Mouse (Mus musculus) left cerebral cortex, postnatal 36 days (tissue): ENCODE data around the gene Ubash3b. TPM values are rescaled to one million over a fixed set of nuclear protein-coding genes. Genes with fewer than 3 reads are reported as not detected.

Experiments
- DNase-seq, 2 experiments: peaks; one replicate each; pipeline ENCODE4 v3.0.0; 2021 to 2022; ENCODE audit warnings: low spot score in 2 of 2, mixed read lengths in 1 of 2
- intact Hi-C: fragments of 180-260 bp; cut with DNase I; formaldehyde crosslinking; loops from one replicate; pipeline ENCODE4 v1.15.1; 2025
- total RNA-seq, 2 experiments: library from RNA; stranded (reverse); gene quantifications; 2 replicates each; pipeline ENCODE4 v1.2.3; 2021

Ubash3b gene
- total RNA-seq, 2 experiments from 2014 or later, result 22.5 to 22.6 TPM

DNA sequence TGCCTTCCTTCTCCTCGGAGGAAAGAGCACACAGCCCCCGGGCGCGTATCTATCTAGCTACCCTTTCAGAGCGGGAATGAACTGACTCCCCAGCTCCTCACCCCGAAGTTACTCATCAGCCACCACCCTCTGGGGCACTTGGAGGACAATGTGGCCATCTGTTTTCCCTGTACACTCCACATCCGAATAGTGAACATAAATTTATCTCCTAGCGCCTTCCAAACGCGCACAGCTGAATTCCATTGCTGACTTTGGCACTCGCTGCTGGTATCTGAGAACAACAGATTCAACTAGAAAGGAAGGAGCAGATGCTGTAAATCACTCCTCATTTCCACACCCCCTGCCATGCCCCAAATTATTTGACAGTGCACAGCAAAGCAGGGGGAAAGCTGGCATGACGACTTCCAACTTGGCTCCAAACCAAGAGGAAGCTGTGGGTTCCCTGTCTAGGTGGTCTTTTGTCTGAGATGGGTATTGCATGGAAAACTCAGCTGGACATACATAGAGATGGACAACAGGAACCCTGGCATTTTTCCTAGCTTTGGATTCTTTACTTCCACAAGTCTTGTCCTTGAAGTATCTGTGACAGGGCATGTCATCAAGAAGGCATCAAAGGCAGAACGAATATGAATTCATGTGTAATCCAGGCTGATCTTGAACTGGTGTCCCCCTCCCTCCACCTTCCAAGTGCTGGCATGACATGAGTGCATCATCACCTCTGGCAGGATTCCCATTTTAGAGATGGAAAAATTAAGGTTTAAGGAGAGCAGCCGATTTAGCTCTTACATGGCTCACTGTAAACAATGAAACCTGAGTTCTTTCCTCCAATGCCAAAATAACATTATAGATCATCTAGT lies 52.9 kb downstream of the Ubash3b start:
- intact Hi-C loops, result no loop called here
- DNase-seq, result peak; percentile 51 to 65

DNA sequence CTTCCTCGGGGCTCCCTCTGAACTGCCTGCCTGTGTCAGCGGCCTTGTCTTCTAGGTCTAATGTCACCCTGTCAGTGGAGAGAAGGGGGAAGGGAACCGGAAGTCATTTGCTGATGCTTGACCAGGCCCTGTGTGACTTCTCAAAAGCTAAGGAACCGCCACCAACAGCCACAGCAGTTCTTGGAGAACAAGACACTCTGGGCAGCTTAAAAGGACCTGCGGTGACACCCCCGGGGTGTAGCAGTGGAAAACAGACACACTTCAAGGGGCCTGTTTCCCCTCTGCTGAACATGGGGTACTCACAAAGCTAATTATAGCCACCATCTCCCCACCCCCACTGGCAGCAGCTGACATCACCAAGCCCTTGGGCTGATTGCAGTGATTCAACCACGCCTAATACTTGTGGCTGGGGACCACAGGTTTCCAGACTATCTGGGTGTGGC lies 56.3 kb downstream of the Ubash3b start:
- intact Hi-C loops, result no loop called here
- no peak for DNase-seq

DNA sequence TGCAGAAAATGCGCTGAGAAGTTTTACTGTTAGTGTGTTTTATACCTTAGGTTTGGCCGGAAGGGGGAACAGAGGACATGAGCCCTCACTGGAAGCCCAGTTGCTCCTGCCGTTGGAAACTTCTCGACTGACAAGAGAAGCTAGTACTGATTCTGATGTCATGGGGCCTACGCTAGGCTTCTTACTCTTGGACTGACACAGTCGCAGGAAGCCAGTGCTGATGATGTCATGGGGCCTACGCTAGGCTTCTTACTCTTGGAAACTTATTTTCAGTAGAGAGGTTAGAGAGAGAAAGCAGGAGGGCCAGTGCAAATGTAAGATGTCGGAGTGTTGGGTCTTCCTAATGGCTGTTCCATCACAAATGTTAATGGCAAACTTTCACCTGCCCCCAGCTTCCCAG lies 57.8 kb downstream of the Ubash3b start:
- intact Hi-C loops, result loop anchor here (5.0 kb wide), 1 partner anchor 51 kb away; no protein-coding TSS in a partner anchor
- DNase-seq, result no peak

DNA sequence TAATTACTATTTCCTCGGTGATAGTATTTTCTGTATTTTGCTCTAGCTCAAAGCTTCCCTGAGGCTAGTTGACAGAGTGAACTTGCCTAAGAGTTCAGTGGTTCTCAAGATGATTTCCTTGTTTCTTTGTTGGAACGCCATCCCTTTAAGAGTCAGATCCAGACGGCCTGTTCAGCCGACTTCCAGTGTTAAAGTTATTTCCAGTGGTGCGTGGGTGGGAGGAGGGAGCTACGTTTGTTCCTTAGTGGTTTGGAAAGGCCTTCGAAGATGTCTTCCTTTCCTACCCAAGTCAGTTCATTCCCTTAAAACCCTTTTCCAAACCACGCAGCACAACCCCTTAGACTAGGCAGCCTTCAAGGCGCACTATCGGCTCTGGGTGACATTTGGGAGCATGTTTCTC lies 58.9 kb downstream of the Ubash3b start:
- intact Hi-C loops, result loop anchor here (5.0 kb wide), 1 partner anchor 50 kb away; no protein-coding TSS in a partner anchor
- DNase-seq, result no peak

DNA sequence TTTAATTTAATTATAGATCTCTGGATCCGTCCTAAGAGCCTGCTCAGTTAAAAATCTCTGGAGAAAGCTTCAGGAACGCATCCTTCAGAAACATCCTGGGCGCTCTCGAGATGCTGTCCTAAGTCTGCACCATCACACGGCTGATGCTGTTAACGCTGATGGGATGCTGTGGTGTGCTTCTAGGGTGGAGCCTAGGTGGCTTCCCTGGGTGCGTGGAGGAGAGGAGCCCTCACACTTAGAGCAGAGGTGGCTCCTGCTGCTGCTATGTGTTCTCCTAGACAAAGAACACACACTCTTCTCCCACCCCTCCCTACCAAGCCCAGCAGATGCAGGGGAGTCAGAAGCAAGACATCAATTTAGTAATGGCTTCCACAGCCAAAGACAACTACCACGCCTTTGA lies 61.6 kb downstream of the Ubash3b start:
- intact Hi-C loops, result loop anchor here (5.0 kb wide), 1 partner anchor 48 kb away; no protein-coding TSS in a partner anchor
- DNase-seq, result no peak

DNA sequence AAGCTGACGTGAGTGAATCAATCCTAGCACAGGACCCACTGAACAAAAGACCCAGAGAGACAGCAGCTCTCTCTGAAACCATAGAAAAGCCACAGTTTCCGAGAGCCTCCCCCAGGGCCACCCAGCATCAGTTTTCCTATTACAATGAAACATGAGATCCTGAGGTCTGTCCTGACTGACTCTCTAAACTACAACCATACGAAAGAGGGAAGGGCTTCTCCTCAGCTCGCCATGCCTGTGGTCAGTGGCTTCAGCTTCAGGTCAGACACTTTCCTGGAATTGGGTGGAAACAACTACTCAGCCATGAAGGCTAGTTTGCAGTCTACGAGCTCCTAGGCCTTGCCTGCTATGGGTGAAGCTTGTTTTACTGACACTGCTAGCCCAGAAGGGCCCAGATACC lies 62.4 kb downstream of the Ubash3b start:
- no peak for DNase-seq
- intact Hi-C loops, result no loop called here

DNA sequence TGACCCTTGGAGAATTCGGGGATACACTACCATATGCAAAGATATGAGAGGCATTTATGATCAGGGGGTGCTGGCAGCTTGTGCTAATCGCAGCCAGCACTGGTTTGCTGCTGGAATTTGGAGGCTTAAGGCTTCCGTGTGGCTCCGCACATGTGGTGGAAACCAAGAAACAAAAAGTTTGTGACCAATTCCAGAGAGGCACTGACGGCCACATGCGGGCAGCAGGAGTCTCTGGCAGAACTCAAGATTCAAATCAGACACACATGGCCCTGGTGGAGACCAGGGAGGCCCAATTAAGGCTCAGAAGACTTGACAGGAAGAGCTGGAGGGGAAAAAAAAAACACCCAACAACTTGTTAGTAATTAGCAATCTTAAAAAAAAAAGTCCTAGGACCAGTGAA lies 63.4 kb downstream of the Ubash3b start:
- intact Hi-C loops, result no loop called here

DNA sequence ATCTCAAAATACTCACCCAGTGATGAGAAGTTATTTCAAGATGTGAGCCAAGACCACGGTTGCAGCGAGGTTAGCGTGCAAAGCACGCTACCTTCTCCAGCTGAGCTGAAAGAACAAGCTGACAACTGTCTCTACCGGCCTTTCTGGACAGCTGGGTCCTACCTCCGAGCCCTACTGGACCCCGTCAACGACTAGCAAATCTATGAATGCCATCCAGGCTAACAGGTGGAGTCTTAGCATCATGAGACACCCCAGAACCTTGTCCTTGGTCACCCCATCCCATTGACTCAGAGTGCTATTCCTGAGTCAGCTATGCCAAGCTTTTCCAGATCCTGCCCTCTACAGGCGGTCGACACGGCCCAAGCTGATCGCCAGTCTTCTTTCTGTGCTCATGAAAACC lies 69.5 kb downstream of the Ubash3b start:
- intact Hi-C loops, result no loop called here
- DNase-seq, result no peak

More for the DNA sequence above, 63.4 kb downstream of the Ubash3b start:
- no peak for DNase-seq

DNA sequence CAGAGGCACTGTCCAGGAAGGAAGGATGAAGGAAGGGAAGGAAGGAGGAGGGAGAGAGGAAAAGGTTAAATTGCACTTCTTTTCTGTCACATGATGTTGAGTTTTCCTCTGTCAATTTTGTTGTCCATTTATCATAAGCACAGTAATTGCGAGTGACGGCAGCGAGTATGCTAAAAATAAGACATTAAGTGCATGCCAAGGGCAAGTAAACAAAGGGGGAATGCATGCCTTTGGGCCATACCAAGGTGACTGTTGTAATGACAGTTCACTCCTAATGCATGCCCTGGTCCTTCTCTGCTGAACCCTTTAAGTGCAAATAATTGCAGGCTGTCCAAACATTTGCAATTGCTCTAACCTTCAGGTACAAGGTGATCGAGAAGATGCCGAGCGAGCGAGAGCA lies 70.3 kb downstream of the Ubash3b start:
- no peak for DNase-seq
- intact Hi-C loops, result no loop called here

DNA sequence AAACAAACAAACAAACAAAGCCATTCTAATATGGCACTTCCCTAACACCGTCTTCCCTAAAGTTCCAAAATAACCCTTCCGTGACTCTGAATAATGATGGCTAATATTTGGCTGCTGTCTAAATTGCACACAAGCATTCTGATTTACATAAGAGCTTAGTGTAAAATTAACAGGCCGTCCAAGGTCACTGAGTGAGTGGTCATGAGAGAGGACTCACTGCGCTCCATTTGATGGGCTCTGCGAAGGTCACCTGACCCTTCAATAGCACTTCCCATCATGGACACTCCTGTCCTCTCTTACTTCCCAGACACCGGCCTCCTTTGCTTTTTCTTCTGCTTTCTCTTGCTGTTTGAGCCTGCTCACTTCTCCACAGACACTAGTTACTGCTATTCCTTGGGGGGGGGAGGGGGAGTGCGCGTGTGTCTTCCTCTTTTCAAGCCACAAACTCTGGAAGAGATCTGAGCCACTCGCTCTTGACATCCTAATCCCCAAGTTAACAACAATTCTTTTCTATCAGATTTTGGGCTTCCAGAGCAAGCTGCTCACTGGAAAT lies 73.6 kb downstream of the Ubash3b start:
- no peak for DNase-seq
- intact Hi-C loops, result no loop called here

DNA sequence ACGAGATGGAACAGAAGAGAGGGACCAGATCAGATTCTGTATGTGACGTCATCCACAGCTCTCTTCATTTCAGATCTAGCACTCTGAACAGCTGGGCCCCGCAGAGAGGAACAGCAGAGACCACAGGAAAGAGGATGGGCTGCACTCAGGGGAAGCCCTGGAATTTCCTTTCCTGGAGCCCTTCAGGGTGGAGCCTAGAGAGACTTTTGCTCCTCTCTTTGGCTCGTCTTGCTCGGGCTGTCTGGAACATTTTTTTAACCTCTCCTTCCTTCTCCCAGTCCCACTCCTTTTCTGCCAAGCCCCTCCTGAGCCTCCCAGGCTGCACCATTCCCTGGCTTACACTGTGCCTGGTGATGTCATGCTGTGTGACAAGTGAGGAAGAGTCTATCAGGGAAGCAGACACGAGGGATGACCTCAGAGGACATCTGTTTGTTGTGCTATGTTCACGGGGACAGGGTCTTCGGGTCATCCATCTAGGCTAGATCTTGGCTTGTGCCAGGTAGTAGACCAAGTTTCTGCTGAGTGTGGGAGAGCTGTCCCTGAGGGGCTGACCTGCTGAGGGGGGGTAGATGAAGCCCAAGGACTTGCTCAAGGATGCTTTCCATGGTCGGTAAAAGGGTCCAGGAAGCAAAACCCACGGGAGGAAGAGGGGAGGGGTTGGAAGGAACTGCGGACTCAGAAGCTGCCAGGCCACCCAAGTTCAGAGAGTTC lies 77.2 kb downstream of the Ubash3b start:
- intact Hi-C loops, result no loop called here
- no peak for DNase-seq

DNA sequence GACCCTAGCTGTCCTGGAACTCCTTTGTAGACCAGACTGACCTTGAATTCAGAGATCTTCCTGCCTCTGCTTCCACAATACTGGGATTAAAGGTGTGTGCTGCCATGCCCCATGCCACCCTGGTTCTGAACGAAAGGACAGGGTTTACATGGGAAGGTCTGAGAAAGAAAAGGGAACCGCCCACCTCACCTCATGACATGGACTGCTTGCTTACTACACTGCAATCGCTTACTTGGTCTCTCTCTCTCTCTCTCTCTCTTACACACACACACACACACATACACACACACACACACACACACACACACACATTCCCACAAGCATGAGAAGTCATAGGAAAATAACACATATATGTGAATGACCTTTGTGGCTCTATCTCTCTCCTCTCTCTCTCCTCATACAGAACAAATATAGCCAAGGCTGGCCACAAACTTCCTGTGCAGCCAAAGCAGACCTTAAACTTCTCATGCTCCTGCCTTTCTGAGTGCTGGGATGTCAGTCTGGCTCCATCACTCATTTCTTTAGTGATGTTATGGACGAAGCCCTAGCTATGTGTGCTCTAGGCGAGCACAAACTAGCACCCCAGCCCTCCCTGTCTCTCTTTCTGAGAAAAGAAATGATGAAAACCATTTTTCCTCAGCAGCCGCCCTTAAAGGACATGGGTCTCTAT lies 78.0 kb downstream of the Ubash3b start:
- intact Hi-C loops, result no loop called here
- no peak for DNase-seq

DNA sequence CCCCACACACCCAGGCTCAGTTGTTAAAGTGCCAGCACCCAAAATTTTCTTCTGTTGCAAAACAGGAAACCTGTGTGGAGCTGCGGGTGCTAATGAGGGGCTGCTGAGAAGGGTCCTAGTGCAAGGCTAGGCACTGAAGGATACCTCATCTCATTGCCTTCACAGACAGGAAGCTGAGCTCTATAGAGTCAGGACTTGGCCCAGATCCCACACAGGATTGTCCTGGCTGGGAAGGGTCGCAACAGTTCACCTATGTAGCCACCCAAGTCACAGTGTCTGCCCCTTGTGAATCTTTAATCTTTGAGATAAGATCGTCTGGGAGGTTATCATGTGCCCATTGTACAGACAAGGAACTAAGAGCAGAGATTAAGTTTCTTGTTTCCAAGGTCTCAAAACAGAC lies 78.6 kb downstream of the Ubash3b start:
- intact Hi-C loops, result no loop called here

DNA sequence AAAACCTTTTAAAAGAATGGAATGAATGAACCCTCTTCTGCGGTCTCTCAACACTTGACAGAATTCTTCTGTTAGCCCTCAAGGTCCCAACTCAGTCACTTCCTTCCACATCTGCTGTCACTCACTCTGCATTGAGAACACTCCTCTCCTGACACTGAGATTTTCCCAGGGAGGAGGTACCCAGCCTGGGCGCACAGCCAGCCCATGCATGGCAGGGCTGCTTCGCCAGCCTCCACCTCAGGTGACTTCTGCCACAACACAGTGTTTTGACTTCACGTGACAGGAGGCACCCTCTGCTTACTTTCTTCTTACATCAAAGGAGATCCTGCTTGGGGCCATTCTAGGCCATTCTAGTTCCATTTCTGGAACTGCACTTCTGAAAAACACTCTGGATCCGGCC lies 80.6 kb downstream of the Ubash3b start:
- intact Hi-C loops, result no loop called here
- no peak for DNase-seq

More for the DNA sequence above, 78.6 kb downstream of the Ubash3b start:
- no peak for DNase-seq

DNA sequence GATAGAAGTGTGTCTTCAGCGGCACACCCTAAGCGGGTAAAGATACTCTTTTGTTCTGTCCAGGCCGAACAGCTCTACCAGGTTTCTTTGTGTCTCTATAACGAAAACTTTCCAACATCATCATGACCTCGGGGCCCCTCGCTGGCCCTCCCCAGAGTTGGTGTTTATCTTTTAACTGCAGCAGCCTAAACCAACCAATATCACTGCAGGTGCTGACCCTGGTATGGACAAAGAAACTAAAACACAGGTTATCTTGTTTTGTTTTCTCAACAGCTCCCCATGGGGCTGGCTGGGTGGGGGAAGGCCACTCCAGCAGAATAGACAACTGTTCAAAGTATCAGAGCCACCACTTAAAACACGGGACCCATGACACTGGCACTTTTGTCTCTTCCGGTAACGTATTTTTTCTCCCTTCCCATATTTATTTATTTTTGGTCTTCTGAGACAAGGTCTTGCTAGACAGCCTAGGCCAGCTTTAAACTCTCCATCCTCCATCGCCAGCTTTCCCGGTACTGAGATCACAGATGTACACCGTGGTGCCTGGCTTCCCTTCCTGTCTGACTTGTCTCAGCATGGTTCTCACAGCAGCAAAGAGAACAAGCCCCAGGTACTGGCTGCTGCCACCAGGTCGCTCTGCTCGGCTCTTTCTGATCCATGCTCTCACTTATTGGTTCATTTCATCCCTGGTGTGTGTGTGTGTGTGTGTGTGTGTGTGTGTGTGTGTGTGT lies 81.9 kb downstream of the Ubash3b start:
- intact Hi-C loops, result no loop called here
- DNase-seq, result no peak

DNA sequence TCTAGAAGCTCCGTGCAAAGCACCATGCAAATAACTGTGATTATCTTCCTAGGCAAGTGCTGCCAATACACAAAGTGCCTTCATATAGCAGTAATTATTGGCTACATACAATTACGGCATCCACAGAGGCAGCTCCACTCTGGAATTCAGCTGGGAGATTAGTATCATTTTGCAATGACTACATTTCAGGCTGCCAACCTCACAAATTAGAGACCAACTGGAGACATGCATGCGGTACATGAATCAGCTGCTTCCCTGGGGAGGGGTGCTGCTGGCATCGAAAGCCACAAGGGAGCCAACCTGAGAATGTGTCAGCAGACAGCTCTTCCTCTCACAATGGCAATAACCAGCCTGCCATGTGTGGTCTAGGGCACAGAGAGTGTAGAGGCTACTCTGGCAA lies 83.3 kb downstream of the Ubash3b start:
- peak in 1 of 2 experiments; percentile 30 for DNase-seq
- intact Hi-C loops, result no loop called here

DNA sequence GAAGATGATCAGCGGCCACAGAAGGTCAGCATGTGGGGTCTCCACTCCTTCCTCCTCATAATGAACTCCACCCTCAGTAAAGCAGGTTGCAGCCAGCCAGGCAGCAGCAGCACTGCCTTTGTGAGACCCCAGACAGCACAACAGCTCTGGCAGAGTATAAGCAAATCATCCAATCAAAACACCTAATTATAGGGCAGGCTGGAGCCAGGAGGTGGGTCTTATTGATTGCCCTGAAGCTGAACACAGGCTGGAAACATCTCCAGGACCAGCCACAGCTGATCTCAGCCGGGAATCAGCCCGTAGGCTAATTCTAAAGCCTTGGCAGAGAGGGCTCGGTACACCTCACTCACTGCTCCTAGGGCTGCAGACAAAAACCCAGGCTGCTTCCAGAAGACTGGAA lies 85.3 kb downstream of the Ubash3b start:
- intact Hi-C loops, result no loop called here
- DNase-seq, result no peak

DNA sequence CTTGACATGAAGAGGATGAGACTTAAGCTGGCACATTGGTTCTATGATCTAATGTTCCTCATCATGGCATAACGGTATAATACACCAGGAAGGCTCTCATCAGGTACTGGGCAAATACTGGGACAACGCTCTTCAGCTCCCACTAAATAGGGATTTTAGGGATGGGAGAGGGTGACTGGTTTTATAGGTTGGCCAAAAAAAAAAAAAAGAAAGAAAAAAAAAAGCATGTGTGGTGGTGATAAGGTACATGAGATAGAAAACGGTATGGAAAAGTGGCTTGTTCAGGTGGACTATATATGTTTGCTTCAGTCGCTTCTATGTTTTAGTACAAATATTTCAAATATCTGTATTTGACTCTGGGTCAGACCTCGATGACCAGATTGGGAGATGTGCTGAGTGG lies 86.0 kb downstream of the Ubash3b start:
- DNase-seq, result no peak
- intact Hi-C loops, result no loop called here

DNA sequence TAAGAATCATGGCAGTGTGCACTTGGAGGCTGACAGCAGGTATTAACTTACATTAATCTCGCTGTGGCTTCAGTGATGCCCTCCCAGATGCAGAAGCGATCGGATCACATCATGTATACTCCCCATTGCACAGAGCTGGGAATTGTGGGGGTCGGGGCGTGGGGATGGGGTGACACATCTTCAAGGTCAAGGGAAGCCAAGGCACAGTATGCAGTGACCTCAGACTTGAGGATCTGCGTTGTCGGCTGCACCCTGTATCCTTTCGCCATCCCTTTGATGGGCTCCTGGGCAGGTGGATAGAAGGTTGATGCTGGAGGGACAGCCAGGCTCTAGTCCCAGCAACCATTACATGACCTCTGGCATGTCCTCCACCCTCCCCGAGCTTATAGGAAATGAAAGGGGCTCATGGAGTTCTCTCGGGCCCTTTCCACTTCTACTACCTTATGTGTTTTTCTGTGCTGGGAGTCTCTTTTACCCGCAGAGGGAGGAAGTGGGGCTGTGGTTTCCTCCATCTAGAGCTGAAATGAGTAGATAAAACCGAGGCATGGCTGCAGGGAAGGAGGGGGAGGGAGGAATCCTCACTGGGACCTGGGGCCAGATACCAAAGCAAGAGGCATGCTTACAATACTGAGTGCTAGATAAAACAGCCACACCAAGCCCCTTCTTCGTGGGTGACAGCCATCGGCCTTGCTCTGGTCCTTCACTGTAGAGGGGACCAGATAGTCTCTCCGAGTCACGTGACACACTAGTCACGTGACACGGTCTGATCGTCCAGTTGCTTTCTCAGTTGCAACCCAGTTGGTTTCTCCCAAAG lies 88.1 kb downstream of the Ubash3b start:
- DNase-seq, result no peak
- intact Hi-C loops, result no loop called here
